Mouse (Mus musculus) spleen, postnatal 4 days (tissue): ENCODE results near the gene Tmem253.

Source experiments
- DNase-seq, 2 experiments: peaks; one replicate each; pipeline ENCODE4 v3.0.0; 2022; ENCODE audit warnings: low spot score in 2 of 2

Tmem253 gene

GRCm38 (mm10) chr14:52015445-52016100 is at the start of gene Tmem253:
TSS of gene Tmem253 (plus strand) at chr14:52015658.
- DNase-seq = peak in 1 of 2 experiments; percentile 55

GRCm38 (mm10) chr14:51967400-51967799 is 48.1 kb upstream of the Tmem253 start:
- no peak for DNase-seq

DNA sequence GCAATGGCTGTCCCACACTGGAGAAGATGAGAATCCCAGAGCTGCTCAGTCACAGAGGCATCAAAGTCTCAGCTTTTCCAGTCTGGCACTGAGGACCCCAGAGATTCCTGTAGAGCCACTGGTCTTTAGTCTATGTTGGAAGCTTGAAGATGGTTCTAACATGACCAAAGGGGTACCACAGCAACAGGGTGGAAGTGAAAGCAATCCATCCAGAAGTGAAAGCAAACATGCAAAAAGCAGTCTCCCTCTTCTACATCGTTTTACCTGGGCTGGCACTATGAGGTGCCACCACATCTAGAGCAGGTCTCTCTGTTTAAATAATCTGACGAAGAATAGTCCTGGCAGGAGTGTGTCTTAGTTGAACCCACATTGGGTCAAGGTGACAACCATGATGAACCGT is 36.2 kb upstream of the Tmem253 start:
- DNase-seq = no peak

DNA sequence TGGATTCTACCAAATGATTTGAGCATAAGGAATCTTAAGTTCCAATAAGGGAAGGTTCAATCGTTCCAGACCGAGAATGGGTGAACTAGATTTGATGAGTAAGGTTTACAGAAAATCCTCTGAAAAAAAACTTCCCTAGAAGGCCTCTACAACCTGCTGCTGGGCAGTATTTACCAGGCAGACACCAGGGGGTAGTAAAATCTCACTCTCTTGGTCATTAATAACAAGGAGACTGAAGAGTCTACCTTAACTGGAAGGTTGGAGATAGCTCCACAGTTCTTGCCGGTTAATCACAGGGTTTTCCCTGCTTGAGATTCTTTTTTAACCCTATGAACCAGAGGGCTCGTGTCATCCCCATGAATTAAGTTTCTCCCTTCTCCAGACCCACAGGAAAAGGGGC is 32.2 kb upstream of the Tmem253 start:
- DNase-seq = no peak

DNA sequence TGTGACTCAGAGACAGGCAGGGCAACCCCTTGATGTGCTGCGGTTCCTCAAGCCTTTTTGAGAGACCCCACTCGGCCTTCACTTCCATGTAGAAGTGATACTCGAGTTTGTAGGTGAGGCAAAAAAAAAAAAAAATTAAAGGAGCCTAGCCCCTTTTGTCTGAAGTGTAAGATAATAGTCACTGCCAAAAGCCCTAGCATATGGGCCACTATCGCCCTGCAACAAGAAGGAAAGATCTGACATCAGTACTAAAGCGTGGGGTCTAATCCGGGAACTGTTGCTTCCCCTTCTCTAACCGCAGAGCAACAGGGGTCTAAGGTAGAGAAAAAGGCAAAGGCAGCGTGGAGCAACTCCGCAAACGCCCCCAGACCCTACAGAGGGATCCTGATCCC is 31.6 kb upstream of the Tmem253 start:
- no peak for DNase-seq

DNA sequence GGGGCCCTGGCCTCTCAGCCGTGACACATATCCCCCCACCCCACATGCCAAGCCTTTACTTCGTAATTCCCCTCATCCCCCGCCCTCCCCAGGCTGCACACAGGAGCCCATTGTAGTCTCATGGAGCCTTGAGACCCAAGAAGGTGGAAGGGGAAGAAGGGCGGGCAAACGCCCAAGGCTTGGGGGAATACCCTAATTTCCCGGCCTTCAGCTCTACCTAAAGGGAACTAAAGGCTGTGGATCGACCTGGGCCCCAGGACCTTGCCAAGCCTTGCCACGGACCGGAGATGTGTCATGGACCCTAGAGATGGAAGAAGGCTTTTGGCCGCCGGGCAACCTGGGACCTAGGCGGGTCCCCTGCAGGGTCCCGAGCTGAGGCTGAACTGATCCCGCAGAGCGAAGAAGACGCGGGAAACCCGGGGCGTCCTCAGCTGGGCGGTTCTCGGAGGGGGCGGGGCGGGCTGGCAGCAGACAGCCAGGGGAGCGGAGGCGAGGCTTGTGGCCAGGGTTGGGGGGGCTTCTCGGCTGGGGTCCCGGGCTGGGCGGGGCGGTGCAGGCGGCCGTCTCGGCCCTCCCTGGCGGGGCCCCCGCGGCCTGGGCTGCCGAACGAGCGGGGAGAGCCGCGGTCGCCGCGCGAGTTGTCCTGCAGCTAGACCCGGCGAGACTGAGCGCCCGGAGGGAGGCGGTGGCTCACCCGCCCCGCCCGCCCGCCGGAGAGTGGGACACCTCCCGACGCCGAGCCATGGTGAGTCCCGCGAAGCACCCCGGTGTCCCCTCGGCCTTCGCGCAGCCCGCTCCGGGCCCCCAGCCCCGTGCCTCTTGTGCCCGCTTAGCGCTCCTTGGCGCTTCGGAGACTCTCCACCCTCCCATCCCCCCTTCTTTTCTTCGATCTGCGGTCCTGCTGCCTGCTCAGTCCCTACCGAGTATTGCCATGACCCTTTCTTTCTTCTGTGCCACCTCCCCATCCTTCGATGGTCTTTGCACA is 30.9 kb upstream of the Tmem253 start, which contains the start of gene Arhgef40:
Gene Arhgef40, plus strand, starts transcription at position 473 of the 985 bp plus-strand sequence.
- DNase-seq = peak; percentile 75 to 89

GRCm38 (mm10) chr14:51985301-51986152 is 29.9 kb upstream of the Tmem253 start:
- peak in 1 of 2 experiments; percentile 75 for DNase-seq

GRCm38 (mm10) chr14:51986153-51986505 is 29.3 kb upstream of the Tmem253 start:
- DNase-seq = no peak

DNA sequence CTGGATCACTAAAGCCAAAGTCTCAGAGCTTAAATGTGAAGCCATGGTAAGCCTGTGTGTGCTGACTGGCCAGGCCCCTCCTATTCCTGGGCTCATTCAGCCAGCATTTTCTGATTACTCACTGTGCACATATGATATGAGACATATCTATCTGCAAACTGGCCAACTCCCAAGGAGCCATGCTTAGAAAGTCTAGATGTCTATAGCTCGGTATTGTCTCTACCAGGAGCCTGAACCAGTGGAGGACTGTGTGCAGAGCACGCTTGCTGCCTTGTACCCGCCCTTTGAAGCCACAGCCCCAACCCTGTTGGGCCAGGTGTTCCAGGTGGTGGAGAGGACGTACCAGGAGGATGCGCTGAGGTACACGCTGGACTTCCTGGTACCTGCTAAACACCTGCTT is 28.3 kb upstream of the Tmem253 start:
- no peak for DNase-seq

DNA sequence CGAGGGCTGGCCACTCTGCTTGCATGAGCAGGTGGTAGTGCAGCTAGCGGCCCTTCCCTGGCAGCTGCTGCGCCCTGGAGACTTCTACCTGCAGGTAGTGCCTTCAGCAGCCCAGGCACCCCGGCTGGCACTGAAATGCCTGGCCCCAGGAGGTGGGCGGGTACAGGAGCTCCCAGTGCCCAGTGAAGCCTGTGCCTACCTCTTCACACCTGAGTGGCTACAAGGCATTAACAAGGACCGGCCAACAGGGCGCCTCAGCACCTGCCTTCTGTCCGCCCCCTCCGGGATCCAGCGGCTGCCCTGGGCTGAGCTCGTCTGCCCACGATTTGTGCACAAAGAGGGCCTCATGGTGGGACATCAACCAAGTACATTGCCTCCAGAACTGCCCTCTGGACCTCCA is 26.7 kb upstream of the Tmem253 start:
- DNase-seq = peak in 1 of 2 experiments; percentile 63

DNA sequence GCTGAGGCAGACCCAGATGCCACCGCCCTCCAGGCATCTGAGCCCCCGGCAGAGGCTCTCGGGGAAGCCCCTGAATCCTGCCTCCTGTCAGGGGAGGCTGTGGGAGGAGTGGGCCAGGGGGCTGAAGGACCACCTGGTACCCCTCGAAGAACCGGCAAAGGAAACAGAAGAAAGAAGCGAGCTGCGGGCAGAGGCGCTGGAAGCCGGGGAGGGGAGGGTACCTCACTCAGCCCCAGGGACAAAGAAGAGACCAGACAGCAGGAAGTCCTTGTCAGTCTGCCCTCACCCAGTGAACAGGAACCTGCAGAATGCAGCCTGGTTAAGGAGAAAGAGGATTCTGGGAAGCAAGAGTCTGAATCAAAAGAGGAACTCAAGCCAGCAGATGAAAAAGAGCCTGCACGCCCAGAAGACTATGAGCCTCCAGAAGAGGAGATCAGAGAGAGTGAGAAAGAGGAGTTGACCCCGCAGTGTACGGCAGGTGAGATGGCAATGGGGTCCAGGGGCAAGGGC is 25.9 kb upstream of the Tmem253 start:
- no peak for DNase-seq

- DNase-seq = no peak
These were observed 21.0 kb upstream of the Tmem253 start for GRCm38 (mm10) chr14:51994453-51994852.

DNA sequence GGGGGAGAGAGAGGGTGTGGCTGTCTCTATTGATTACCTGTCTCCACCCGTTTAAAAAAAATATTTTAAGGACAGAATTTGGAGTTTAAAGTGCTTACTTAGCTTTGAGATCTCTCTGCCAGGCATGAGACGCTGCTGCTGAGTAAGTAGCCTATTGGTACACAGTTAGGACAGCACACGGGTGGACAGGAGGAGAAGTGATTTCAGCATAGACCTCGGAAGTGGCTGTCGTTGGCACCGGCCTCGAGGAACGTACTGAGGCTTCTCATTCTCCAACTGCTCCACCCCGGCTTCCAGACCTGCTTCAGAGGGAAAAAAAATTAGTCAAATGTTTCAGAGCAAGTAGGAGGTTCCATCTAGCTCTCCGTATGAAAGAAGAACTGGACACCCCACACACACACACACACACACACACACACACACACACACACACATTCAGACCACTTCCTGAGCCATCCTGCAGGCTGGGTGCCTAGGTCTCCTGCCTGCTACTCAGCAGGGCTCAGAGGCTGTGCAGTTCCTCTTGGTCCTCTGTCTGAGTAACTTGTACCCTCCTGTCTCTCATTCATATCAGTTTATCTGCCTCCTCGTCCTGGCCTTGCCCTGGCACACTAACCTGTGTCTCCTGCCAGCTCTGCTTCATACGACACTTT is 20.1 kb upstream of the Tmem253 start:
- DNase-seq = no peak

DNA sequence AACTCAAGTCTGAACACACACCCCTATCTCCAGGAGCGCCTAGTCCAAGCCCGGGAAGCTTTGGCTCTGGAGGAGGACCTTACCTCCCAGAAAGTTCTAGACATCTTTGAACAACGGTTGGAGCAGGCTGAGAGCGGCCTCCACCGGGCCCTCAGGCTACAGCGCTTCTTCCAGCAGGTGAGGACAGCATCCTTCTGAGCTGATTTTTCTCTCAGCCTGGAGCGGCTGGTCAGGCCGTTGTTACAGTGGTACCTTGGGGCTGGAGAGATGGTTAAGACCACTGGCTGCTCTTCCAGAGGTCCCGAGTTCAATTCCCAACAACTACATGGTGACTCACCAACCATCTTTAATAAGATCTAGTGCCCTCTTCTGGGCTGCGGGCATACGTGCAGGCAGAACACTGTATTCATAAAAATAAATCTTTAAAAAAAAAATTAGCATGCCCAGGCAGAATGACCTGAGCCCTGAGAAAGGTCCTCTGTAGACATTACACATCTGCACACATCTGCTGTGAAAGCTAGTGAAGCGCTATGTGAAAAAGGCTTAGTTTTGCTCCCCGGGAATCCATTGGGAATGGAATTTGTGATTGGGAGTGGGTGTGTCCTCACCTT is 19.1 kb upstream of the Tmem253 start:
- peak in 1 of 2 experiments; percentile 56 for DNase-seq

- peak in 1 of 2 experiments; percentile 64 for DNase-seq
These were observed 18.6 kb upstream of the Tmem253 start for GRCm38 (mm10) chr14:51996866-51997265.

DNA sequence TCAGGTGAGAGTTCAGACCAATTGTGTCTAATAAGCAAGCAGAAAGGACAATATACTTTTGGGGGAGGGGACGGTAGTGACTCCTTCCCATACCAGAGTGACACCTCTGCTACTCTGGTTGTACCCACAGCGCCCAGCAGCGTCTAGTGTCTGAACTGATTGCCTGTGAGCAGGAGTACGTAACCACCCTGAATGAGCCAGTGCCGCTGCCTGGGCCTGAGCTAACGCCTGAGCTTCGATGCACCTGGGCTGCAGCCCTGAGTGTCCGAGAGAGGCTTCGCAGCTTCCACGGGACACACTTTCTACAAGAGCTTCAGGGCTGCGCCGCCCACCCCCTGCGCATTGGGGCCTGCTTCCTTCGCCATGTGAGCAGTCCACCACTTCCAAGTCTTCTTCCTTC is 18.0 kb upstream of the Tmem253 start:
- peak in 1 of 2 experiments; percentile 59 for DNase-seq

- DNase-seq = no peak
These were observed 11.4 kb upstream of the Tmem253 start for GRCm38 (mm10) chr14:52003981-52004495.

DNA sequence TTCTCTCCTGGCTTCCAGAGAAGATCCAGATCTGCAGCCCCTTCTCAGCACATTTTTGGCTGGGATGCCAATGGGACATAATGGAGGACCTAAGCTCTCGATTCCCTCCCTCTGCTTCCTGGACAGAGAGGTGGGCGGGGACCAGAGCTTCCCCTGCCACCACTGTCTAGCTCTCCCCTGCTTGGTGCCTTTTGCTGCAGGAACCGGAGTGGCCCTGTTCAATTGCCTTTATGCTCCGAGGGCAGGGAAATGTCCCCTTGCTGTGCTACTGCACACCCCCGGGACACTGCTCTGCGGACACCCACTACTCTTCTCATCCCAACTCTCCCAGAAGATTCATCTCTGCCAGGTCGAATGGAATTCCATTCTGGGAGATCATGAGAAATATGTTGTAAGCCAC is 10.3 kb upstream of the Tmem253 start:
- no peak for DNase-seq

DNA sequence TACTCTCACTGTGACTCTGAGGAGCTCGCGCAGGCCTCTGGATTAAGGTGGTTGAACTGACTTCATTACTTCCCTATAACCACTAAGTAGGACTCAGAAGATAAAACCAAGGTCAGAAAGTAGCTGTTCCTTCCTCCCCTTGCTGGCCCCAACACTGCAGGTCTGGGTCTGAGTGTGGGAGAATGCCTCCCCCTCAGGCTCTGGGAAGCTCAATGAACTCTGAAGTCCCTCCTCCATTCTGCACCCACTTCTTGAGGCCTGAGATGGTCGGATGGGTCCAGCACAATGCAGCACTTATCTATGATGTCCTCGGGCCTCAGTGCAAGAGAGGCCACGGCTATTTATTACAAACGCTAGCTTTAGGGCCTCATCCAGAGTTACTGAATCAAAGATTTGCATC is 9.8 kb upstream of the Tmem253 start:
- DNase-seq = no peak

GRCm38 (mm10) chr14:52006241-52006640 is 9.2 kb upstream of the Tmem253 start:
- no peak for DNase-seq
